Mouse (Mus musculus) embryonic facial prominence, embryonic 12.5 days (tissue): ENCODE results near the gene Ksr2. TPM values are rescaled to one million over a fixed set of nuclear protein-coding genes. Genes with fewer than 3 reads are reported as not detected.
"Not testable (repeated sequence)": the region's sequence is repeated elsewhere in the genome, so short reads cannot be mapped to it uniquely, and the experiment has no call there.

ENCODE experiments used
- ATAC-seq: fragments of 200-750 bp; cut with Nextera tagmentation; 2 replicates; pipeline ENCODE4 v1.8.0; 2017; ENCODE audit not compliant: insufficient number of reproducible peaks, insufficient read depth, low FRiP score, low TSS enrichment
- H3K27ac ChIP-seq: fragments of 300-500 bp; sonication (generic); 2 replicates; pipeline ENCODE4 v1.5.1; 2016; ENCODE audit warnings: mild to moderate bottlenecking
- H3K27me3 ChIP-seq: fragments of 300-500 bp; sonication (generic); 2 replicates; pipeline ENCODE4 v1.6.1; 2016; ENCODE audit warnings: mild to moderate bottlenecking, moderate library complexity
- H3K36me3 ChIP-seq: fragments of 300-500 bp; sonication (generic); 2 replicates; pipeline ENCODE4 v1.6.1; 2016; ENCODE audit warnings: mild to moderate bottlenecking
- H3K4me1 ChIP-seq: fragments of 300-500 bp; sonication (generic); 2 replicates; pipeline ENCODE4 v1.6.1; 2016
- H3K4me2 ChIP-seq: fragments of 300-500 bp; sonication (generic); replicated peaks from 2 replicates; pipeline ENCODE4 v1.6.1; 2016; ENCODE audit warnings: mild to moderate bottlenecking, moderate library complexity
- H3K4me3 ChIP-seq: fragments of 300-500 bp; sonication (generic); 2 replicates; pipeline ENCODE4 v1.5.1; 2016; ENCODE audit warnings: mild to moderate bottlenecking
- H3K9ac ChIP-seq: fragments of 300-500 bp; sonication (generic); 2 replicates; pipeline ENCODE4 v1.6.1; 2016; ENCODE audit warnings: mild to moderate bottlenecking, moderate library complexity
- H3K9me3 ChIP-seq: fragments of 300-500 bp; sonication (generic); 2 replicates; pipeline ENCODE4 v1.6.1; 2016; ENCODE audit warnings: mild to moderate bottlenecking, moderate library complexity
- WGBS: fragments of 180-500 bp; shearing (Covaris S2); methylation state at CpG from one replicate; pipeline ENCODE4 v1.1.7; 2016; 5-methylcytosine and 5-hydroxymethylcytosine counted together
- polyA plus RNA-seq: library from polyadenylated mRNA; unstranded; fragments of >200 nt; fragmentation: Nextera tagmentation; extraction: Ambion mirVana; gene quantifications from 2 replicates; pipeline ENCODE4 v1.2.1, GENCODE M21; 2016

Ksr2 gene
- polyA plus RNA-seq, 1 experiment from 2014 or later: 0.68 TPM

DNA sequence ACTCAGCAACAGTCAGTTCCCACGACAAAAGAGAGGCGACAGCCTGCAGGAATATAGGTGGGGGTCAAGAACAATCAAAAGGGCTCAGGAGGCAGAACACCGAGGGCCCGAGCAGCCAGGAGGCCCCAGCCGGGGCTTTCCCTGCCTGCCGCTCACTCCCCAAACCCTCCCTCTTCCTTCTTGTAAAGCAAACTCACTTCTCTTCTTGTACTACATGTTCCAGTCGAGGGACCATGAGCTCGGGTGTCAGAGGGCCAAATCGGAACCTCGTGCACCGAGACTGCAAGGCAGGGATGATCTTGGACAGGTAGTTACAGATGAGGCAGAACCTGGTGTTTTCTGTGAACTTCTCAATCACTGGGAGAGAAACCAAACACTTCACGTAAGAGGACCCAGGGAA lies 30.6 kb upstream of the Ksr2 start:
- WGBS: 76% methylated on average over 12 of the region's 12 CpGs

DNA sequence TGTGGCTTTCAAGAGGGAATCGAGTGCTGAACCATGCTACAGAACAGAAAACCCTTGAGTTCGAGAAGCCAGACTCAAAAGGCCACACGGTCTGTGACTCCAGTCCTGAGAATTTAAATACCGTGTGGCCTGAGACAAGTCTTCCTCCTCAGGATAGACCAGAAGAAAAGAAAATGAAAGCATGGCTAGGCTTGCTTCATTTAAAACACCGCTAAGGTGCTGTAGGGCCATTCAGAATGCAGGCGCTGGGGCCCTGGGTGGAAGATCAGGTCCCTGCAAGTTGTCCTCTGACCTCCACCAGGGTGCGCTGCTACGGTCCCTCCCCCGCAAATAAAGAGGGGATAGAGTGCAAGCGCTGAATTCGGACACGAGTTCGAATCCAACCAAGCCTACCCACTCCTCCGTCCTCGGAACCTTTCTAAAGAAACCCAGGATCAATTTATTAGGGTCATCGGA lies 25.5 kb upstream of the Ksr2 start:
- Histone ChIP-seq H3K36me3 (peaks cover 18% of the 10 kb centered on the region), H3K27ac (0 out of 2 replicates have a peak overlapping the region, but pooled peaks have one; percentile 65), H3K9ac (peak overlapping the region; percentile 86), H3K27me3 (no peaks in the 10 kb centered on the region), H3K4me2 (peak overlapping the region; percentile 62), H3K4me3 (peak overlapping the region; percentile 83), H3K4me1 (0 out of 2 replicates have a peak, but pooled peaks cover 9% of the 10 kb centered on the region), H3K9me3 (0 out of 2 replicates have a peak, but pooled peaks cover 2% of the 10 kb centered on the region)
- 12% methylated on average over 16 of the region's 16 CpGs for WGBS
- no peak for ATAC-seq

More for the DNA sequence above, 30.6 kb upstream of the Ksr2 start:
- Histone ChIP-seq H3K9me3 (no peaks in the 10 kb centered on the region), H3K27me3 (no peaks in the 10 kb centered on the region), H3K27ac (no peak overlapping the region), H3K36me3 (peaks cover 65% of the 10 kb centered on the region), H3K4me1 (0 out of 2 replicates have a peak, but pooled peaks cover 7% of the 10 kb centered on the region), H3K4me2 (no peak overlapping the region), H3K9ac (no peak overlapping the region), H3K4me3 (no peak overlapping the region)
- ATAC-seq: no peak

DNA sequence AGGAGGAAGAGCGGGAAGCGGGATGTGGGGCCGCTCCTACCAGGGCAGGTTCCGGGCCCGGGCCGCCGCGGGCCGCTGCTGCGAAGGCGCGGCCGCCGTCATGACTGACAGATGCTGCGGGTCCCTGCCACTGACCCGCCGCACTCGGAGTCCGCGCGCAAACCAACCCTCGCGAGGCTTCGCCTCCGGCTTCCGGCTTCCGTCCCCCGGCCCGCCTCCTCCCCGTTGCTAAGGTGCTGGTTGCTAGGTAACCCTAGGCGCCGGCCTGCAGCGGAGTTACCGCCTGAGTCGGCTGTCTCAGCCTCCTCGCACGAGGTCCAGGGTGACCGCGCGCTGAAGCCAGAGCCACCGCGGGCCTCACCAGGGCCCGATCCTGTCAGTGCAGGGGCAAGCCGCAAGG lies 24.9 kb upstream of the Ksr2 start, which contains the start of gene Rfc5:
Gene Rfc5 (minus strand): TSS at position 171 of the 400 bp plus-strand sequence.
- H3K4me2 ChIP-seq: peak within 1 kb of the TSS; percentile 62
- peak within 1 kb of the TSS; percentile 83 for H3K4me3 ChIP-seq
- 0 out of 2 replicates have a peak within 1 kb of the TSS, but pooled peaks have one; percentile 65 for H3K27ac ChIP-seq
- H3K36me3 ChIP-seq: peaks cover 14% of the 10 kb centered on the region
- peak; percentile 92 for ATAC-seq
- under 1% methylated on average over 44 of the region's 44 CpGs for WGBS
- H3K9ac ChIP-seq: peak within 1 kb of the TSS; percentile 86
- H3K27me3 ChIP-seq: no peaks in the 10 kb centered on the region
- H3K4me1 ChIP-seq: 0 out of 2 replicates have a peak, but pooled peaks cover 9% of the 10 kb centered on the region
- 0 out of 2 replicates have a peak, but pooled peaks cover 2% of the 10 kb centered on the region for H3K9me3 ChIP-seq

DNA sequence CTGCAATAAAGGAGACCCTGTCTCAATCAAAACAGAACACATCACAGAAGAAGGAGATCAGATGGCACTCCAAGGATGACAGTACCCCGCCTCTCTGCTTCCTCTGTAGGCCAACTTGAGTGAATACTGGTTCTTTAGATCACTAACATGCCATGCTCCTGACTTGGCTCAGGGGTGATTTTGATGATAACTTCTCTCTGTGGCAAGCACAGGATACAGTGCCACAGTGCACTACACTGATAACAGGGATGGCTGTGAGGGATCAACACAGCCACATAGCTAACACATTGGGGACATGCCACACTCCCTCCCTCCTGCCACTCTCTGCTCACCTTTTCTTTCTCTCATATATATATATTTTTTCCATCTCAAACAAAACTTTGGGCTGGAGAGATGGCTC lies 22.9 kb upstream of the Ksr2 start:
- no peak for ATAC-seq
- Histone ChIP-seq H3K4me3 (no peak overlapping the region), H3K27me3 (no peaks in the 10 kb centered on the region), H3K9me3 (0 out of 2 replicates have a peak, but pooled peaks cover 2% of the 10 kb centered on the region), H3K9ac (no peak overlapping the region), H3K27ac (no peak overlapping the region), H3K4me2 (no peak overlapping the region), H3K36me3 (no peaks in the 10 kb centered on the region), H3K4me1 (0 out of 2 replicates have a peak, but pooled peaks cover 9% of the 10 kb centered on the region)
- 90% methylated on average over 1 of the region's 1 CpGs for WGBS

DNA sequence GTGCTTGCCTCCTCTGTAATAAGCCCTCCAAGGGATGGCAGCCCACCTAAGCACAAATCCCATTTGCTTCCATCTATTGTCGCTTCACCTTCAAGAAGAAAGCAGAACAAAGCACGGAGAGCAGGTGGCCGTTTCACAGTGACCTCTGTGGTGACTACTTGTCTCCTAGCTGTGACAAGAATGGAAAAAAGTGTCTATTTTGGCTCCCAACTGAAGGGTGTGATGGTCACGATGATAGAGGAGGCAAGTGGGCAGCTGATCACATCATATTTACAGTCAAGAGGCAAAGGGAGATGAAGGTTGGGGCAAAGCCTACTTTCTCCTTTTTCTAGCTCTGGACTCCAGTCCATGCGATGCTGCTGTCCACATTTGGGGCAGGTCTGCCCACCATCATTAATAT lies 18.0 kb upstream of the Ksr2 start:
- Histone ChIP-seq H3K4me3 (no peak overlapping the region), H3K4me2 (no peak overlapping the region), H3K4me1 (peaks cover 4% of the 10 kb centered on the region; the same call in 1 of the 2 replicates), H3K9me3 (0 out of 2 replicates have a peak, but pooled peaks cover 2% of the 10 kb centered on the region), H3K9ac (no peak overlapping the region), H3K27ac (no peak overlapping the region), H3K27me3 (no peaks in the 10 kb centered on the region), H3K36me3 (no peaks in the 10 kb centered on the region)
- no peak for ATAC-seq
- 88% methylated on average over 5 of the region's 5 CpGs for WGBS

DNA sequence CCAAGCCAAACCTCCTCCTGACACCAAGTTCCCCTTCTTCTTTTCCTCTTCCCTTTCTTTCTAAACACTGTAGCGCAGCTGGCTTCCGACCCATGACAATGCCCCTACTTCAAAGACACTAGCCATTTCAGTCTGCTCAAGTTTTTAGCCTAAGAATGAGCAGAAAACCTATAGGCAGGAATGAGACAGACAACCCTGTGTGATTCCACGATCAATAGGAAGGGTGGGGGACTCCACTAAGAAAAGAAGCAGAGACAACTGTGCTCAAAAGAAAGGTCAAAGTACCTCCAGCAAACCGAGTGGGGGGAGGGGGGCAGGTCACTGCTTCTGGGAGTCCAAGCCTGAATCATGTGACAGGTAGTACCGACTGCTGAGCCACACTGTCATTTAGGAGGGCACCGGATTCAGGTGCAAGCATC lies 17.2 kb upstream of the Ksr2 start:
- H3K27me3 ChIP-seq: no peaks in the 10 kb centered on the region
- H3K27ac ChIP-seq: no peak overlapping the region
- H3K36me3 ChIP-seq: no peaks in the 10 kb centered on the region
- no peak overlapping the region for H3K9ac ChIP-seq
- H3K4me3 ChIP-seq: no peak overlapping the region
- 0 out of 2 replicates have a peak, but pooled peaks cover 1% of the 10 kb centered on the region for H3K9me3 ChIP-seq
- no peak overlapping the region for H3K4me2 ChIP-seq
- no peak for ATAC-seq
- WGBS: 63% methylated on average over 6 of the region's 6 CpGs
- peaks cover 4% of the 10 kb centered on the region; the same call in 1 of the 2 replicates for H3K4me1 ChIP-seq

DNA sequence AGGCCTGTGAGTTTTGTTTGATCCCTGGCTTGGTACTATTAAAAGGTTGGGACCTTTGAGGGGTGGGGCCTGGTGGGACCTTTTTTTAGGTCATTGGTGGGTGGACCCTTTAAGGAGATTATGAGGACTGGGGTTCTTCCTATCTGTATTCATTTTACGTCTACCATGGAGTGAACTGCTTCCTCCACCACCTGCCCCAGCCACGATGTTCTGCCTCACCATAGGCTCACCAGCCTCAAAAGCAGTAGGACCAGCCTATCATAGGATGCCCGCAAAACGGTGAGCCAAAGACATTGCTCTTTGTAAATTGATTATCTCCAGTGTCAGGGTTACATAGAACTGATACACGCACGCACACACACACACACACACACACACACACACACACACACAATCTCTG lies 16.4 kb upstream of the Ksr2 start:
- H3K36me3 ChIP-seq: no peaks in the 10 kb centered on the region
- no peak overlapping the region for H3K4me2 ChIP-seq
- 81% methylated on average over 6 of the region's 6 CpGs for WGBS
- no peaks in the 10 kb centered on the region for H3K27me3 ChIP-seq
- H3K4me1 ChIP-seq: peaks cover 4% of the 10 kb centered on the region; the same call in 1 of the 2 replicates
- H3K9me3 ChIP-seq: no peaks in the 10 kb centered on the region
- ATAC-seq: no peak
- H3K9ac ChIP-seq: no peak overlapping the region
- no peak overlapping the region for H3K27ac ChIP-seq
- H3K4me3 ChIP-seq: no peak overlapping the region

DNA sequence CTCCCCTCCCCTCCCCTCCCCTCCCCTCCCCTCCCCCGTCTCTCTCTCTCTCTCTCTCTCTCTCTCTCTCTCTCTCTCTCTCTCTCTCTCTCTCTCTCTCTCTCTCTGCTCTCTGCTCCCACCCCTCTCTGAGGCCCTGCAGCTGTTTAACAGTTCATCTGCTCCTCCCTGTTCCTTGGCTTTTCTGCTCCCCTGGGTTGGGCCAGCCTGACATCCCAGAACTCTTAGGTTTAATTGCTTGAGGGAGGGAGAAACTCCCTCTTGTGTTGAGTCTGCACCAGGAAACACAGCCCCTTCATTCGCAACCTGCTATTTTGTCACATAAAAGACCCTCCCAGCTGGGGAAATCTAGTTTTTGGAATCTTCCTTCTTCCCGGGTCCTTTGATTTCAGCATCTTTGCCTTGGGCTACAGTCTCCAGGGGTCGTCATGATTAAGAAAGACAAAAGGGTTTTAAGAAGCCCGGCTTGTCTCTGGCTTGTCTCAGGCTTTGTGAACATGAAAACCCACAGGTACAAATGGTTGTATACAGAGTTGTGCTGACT lies 15.7 kb upstream of the Ksr2 start:
- no peak for ATAC-seq

DNA sequence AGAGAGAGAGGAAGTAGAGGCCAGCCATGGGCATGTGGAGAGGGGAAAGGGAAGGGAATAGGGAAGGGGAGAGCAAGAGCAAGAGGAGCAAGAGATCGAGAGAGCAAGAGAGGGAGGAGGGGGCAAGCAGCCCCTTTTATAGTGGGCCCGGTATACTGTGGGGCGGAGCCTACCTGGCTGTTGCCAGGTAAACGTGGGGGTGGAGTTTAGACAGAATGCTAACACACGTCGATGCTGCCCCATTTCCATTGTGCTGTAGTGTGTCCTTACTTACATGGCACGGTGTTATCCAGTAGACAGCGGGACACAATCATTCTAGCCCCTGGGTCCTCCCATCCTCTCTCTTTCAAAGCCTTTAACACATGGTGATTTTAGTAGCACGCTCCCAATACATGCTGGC lies 14.5 kb upstream of the Ksr2 start:
- Histone ChIP-seq H3K27ac (no peak overlapping the region), H3K4me2 (no peak overlapping the region), H3K4me3 (no peak overlapping the region), H3K4me1 (peaks cover 4% of the 10 kb centered on the region; the same call in 1 of the 2 replicates), H3K27me3 (no peaks in the 10 kb centered on the region), H3K9ac (no peak overlapping the region), H3K36me3 (no peaks in the 10 kb centered on the region), H3K9me3 (no peaks in the 10 kb centered on the region)
- WGBS: 74% methylated on average over 9 of the region's 9 CpGs
- ATAC-seq: no peak

More for the DNA sequence above, 15.7 kb upstream of the Ksr2 start:
- Histone ChIP-seq H3K9me3 (no peaks in the 10 kb centered on the region), H3K9ac (no peak overlapping the region), H3K27me3 (no peaks in the 10 kb centered on the region), H3K4me3 (no peak overlapping the region), H3K36me3 (no peaks in the 10 kb centered on the region), H3K4me2 (no peak overlapping the region), H3K4me1 (peaks cover 4% of the 10 kb centered on the region; the same call in 1 of the 2 replicates), H3K27ac (no peak overlapping the region)
- 11% methylated on average over 4 of the region's 5 CpGs for WGBS

DNA sequence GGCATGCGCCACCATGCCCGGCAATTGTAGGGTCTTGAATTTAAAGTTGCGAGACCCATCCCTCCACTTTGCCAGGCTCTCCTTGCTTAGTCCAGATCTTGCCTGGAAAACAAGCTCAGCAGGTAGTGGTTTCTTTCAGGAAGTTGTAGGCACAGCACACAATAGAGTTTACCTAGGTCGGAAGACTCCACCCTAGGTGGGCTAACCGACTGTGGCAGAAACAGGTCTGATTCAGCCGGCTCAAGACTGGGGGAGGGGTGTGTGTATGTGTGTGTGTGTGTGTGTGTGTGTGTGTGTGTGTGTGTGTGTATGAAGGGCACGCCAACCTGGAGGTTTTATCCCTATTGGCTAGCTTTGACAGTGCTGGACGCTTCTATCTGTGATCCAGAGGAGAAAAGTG lies 10.2 kb upstream of the Ksr2 start:
- 90% methylated on average over 7 of the region's 8 CpGs for WGBS
- H3K27ac ChIP-seq: no peak overlapping the region
- no peak for ATAC-seq
- H3K9ac ChIP-seq: no peak overlapping the region
- no peaks in the 10 kb centered on the region for H3K36me3 ChIP-seq
- H3K4me3 ChIP-seq: no peak overlapping the region
- no peaks in the 10 kb centered on the region for H3K27me3 ChIP-seq
- no peaks in the 10 kb centered on the region for H3K4me1 ChIP-seq
- no peak overlapping the region for H3K4me2 ChIP-seq
- H3K9me3 ChIP-seq: no peaks in the 10 kb centered on the region

DNA sequence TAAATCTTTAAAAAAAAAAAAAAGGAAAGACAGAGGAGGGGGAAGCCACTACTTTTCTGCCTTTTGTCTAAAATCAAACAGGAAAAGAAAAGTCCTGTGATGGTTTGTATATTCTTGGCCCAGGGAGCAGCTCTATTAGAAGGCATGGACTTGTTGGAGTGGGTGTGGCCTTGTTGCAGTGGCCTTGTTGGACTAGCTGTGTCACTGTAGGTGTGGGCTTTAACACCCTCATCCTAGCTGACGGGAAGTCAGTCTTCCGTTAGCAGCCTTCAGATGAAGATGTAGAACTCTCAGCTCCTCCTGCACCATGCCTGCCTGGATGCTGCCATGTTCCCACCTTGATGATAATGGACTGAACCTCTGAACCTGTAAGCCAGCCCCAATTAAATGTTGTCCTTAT lies 9.1 kb upstream of the Ksr2 start:
- not testable (repeated sequence) for H3K27ac ChIP-seq, H3K4me2 ChIP-seq, H3K4me3 ChIP-seq, H3K9me3 ChIP-seq, H3K4me1 ChIP-seq, ATAC-seq, H3K36me3 ChIP-seq, H3K9ac ChIP-seq, H3K27me3 ChIP-seq
- 82% methylated on average over 2 of the region's 2 CpGs for WGBS

DNA sequence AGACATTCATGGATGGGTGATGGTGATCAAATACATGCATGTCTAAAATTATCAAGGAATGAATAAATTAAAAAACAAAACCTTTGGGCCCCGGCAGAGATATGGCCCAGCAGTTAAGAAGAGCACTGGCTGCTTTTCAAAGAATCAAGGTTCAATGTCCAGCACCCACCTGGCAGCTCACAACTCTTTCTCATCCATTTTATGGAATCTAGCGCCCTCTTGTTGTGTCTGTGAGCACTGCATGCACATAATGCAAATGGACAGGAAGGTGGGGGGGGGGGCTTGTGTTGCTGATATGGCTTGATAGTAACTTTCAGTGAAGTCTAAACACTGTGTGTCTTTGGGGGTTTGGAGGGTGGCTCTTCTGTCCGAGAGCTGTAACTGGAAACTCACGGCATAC lies 5.6 kb upstream of the Ksr2 start:
- WGBS: 62% methylated on average over 4 of the region's 4 CpGs
- no peak for ATAC-seq
- peaks cover 1% of the 10 kb centered on the region for H3K4me1 ChIP-seq

More for the DNA sequence above, 5.6 kb upstream of the Ksr2 start:
- no peak overlapping the region for H3K4me2 ChIP-seq
- no peak overlapping the region for H3K9ac ChIP-seq
- no peak overlapping the region for H3K27ac ChIP-seq
- no peaks in the 10 kb centered on the region for H3K9me3 ChIP-seq
- H3K36me3 ChIP-seq: no peaks in the 10 kb centered on the region
- peaks cover 20% of the 10 kb centered on the region for H3K27me3 ChIP-seq
- H3K4me3 ChIP-seq: no peak overlapping the region
